Mouse (Mus musculus) erythroid progenitor cell, adult 5-6 weeks (primary cell): ENCODE results near the gene Cacul1. TPM values are rescaled to one million over a fixed set of nuclear protein-coding genes. Genes with fewer than 3 reads are reported as not detected.

Experiments
- ATAC-seq: replicated peaks from 2 replicates; pipeline ENCODE4 v1.8.0; 2016; ENCODE audit warnings: moderate number of reproducible peaks, mild to moderate bottlenecking, moderate TSS enrichment, inconsistent platforms; ENCODE audit not compliant: poor library complexity, low FRiP score, severe bottlenecking
- total RNA-seq, 2 experiments: library from RNA; stranded (forward) in 1 of 2; stranded (reverse) in 1 of 2; fragments of 150-400 nt in 1 of 2; fragments of 186-747, 209-891 nt in 1 of 2; gene quantifications; 2 replicates each; pipeline versions ENCODE4 v1.2.3 to v1.2.4; 2015 to 2017; ENCODE audit warnings: low replicate concordance in 2 of 2

The Cacul1 gene
- total RNA-seq, 2 experiments from 2014 or later, result 6.8 to 24.3 TPM

DNA sequence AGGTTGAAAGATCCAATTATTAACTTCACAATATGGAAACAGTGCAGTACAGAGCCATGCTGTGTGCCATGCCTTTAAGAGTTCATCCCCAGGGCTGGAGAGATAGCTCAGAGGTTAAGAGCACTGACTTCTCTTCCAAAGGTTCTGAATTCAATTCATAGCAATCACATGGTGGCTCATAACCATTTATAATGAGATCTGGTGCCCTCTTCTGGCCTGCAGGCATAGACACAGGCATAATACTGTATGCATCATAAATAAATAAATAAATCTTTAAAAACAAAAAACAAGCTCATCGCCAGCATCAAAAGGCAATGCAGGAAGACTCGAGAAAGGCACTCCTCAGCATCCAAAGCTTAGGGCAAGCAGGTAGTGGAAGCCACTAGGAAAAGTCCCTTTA lies 37.5 kb downstream of the Cacul1 start:
- ATAC-seq, result no peak

DNA sequence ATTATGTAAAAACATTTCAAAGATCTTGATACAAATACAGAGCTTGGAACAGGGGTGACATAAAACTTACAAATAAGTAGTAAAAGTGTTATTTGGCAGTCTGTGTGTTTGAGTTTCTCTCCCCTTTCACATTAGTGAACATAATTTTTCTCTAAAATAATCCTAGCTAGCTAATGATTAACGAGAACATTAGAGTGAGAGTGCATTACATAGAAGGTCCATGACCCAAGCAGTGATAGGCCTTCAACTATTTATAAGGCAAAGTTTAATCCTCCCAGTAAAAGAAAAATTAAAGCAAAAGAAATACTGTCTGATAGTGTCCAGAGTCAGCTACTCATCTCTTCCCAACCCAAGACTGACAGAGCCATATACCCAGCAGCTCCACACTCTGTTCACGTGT lies 48.9 kb downstream of the Cacul1 start:
- no peak for ATAC-seq

- ATAC-seq, result no peak
These were observed 50.7 kb downstream of the Cacul1 start for GRCm38 (mm10) chr19:60530171-60530570.

DNA sequence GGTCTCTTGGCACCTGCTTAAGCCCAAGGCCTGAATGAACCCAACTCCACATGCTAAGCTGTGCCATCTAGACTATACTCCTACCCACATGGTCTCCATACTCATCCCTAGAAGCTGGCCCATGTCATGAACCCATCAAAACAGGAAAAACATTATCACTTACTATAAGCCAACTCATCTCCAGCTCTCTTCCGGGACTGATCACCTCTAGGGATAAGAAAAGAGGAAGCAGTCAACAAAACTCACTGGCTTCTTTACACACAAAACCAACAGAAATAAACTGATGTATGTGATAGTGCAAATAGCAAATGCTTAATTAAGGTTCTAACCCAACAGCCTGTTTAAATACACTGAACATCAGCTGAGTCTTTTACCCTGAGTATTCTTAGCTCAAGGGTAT lies 51.5 kb downstream of the Cacul1 start:
- no peak for ATAC-seq

DNA sequence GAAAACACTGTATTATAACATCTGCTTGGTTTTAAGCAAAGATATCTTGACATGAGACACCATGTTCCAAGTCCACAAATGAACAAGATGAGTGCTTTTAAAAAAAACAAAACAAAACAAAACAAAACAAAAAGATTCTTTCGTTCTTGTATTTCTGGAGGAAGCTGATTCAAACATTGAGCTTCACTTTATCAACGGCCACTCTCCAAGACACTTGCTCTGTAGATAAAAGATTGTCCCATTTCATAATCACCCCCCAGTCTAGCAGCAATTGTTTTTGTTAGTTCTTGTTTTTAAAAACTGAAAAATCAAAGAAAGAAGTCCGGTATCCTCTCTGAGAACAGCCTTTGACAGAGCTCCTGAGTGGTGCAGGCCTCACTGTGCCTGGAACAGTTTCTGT lies 52.2 kb downstream of the Cacul1 start:
- ATAC-seq, result no peak

DNA sequence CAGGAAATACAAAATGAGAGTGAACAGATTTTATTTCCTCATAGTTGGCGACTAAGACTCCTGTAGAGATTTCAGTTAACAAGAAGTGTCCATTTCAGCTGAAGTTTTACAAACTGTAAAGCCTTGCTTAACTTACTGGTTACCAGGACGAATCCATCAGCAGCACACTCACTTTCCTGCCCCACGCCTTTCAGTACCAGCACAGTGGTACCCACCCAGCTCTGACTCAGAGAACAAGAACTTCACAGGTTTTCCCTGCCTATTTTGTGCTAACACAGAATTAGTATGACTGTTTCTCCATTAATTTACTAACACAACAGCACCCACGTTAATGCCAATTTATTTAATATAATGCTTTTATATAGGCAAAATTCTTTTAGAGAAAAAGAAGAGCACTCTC lies 53.9 kb downstream of the Cacul1 start:
- ATAC-seq, result no peak

DNA sequence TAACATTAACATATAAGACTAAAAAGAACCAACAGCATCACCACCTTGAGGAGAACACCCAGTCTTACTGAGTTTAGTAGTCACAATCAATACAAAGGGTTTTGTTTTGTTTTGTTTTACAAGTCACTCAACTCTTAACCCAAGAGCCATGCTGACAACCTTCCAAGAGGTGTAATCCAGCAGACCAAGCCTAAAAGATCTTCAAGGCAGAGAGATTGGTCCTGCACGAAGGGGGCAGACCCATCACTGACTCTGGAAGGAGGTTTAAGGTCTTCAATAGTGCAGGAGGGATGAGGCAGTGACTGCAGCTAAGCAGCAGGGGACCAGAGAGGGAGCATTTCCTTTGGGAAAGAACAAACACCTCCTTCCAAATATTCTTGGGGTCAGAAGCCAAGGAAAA lies 55.7 kb downstream of the Cacul1 start:
- ATAC-seq, result no peak

GRCm38 (mm10) chr19:60524678-60525077 lies 56.1 kb downstream of the Cacul1 start:
- no peak for ATAC-seq

DNA sequence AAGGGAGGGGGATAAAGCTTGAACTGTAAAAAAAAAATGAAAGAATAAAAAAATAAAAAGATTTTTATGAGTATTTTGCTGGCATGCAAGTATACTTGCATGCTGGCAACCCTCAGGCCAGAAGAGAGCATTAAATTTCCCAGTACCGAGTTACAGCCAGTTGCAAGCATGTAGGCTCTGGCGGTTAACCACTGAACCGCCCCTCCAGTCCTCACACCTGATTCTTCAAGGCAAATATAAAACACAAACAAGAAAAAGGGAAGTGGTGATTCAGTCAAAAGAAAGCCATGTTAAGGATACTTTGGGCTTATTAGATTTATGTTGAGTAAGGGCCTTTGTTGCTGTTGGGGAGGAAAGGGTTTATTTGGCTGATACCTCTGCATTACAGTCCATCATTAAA lies 60.7 kb downstream of the Cacul1 start:
- no peak for ATAC-seq

GRCm38 (mm10) chr19:60515064-60515463 lies 65.8 kb downstream of the Cacul1 start:
- no peak for ATAC-seq

GRCm38 (mm10) chr19:60513431-60513830 lies 67.4 kb downstream of the Cacul1 start:
- no peak for ATAC-seq

GRCm38 (mm10) chr19:60500209-60500608 lies 80.6 kb downstream of the Cacul1 start:
- no peak for ATAC-seq

- ATAC-seq, result no peak
These were observed 83.7 kb downstream of the Cacul1 start for GRCm38 (mm10) chr19:60497171-60497570.

DNA sequence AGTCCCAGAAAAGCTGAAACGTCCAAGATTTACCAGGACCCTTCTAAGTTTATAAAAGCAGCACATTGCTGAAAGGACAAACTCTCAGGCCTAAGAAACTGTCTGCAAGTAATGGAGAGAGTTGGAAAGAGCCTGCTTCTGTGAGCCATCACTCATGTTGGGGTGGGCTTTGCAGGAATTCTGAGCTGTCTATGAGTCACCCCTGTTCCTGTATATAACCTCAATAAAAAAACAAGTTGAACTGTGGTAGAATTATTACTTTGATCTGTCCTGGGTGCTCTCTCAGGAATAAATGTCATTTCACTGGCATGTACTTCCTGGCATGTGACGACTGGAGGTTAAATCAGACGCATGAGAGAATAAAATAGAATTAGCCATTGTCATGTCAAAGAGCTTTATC lies 85.1 kb downstream of the Cacul1 start:
- ATAC-seq, result no peak

- ATAC-seq, result no peak
These were observed 91.3 kb downstream of the Cacul1 start for GRCm38 (mm10) chr19:60489566-60489965.

DNA sequence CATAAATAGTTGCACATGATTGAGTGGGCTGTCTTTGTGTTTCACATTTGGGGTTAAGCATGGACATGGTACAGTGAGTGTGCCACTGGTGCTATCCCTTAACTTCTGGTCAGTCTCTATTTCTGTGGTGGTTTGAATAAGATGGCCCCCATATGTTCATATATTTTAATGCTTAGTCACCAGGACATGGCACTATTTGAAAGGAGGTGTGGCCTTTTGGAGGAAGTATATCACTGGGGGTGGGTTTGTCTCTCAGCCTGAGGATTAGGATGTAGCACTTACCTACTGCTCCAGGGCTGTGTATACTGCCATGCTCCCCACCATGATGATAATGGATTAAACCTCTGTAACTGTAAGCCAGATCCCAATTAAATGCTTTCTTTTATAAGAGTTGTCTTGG lies 95.6 kb downstream of the Cacul1 start:
- ATAC-seq, result no peak

DNA sequence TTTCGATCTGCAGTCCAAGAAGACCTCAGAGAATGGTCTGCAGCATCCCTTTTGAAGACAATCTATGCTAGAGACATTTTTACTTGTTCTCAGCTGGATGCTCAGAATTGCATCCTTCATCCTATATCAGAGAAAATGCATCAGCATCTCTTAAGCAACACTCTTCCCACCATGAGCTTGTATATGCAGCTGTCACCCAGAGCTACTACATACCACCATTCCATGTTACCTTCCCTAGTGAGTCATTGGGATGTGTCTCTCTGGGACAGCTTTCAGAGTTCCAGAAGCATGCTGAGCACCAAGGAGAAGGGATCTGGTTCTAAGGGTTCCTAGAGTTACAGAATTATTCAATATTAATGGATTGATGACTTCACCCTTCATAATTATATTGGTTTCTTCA lies 102.0 kb downstream of the Cacul1 start:
- ATAC-seq, result no peak

DNA sequence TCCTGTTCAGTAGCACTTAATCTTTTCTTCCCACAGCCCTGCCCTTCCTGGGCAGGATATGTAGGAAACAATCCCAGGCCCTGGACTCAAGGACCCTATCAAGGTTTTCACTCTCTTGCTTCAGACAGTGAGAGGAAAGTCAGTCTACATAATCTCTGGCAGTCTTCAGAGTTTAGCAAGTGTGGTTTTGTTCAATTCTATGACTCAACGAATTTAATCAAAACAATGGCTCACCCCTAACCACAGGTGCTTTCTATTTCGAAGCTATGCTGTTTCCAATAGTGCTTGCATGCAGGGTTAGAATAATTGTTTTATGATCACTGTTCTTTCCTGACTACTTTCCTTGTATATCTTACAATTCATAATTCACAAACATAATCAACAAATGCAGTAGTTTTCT lies 103.0 kb downstream of the Cacul1 start:
- no peak for ATAC-seq

Other genes starting within 250 kb of the Cacul1 start
- not detected in 2 replicates for gene Prlhr, start 112.7 kb downstream of the Cacul1 start, total RNA-seq (2015; ENCODE audit: low replicate concordance)
- gene Prlhr, start 112.7 kb downstream of the Cacul1 start, total RNA-seq (2017; ENCODE audit: low replicate concordance), result not detected in 2 replicates
- gene Nanos1, start 175.0 kb upstream of the Cacul1 start, total RNA-seq (2015; ENCODE audit: low replicate concordance), result 5.9 and 11.9 TPM in 2 replicates
- gene Nanos1, start 175.0 kb upstream of the Cacul1 start, total RNA-seq (2017; ENCODE audit: low replicate concordance), result 9.9 and 13.9 TPM in 2 replicates
- gene Eif3a, start 209.6 kb upstream of the Cacul1 start, total RNA-seq (2015; ENCODE audit: low replicate concordance), result 139 and 168 TPM in 2 replicates
- 174 and 187 TPM in 2 replicates for gene Eif3a, start 209.6 kb upstream of the Cacul1 start, total RNA-seq (2017; ENCODE audit: low replicate concordance)
- 43.6 and 46.1 TPM in 2 replicates for gene Fam45a, start 230.6 kb upstream of the Cacul1 start, total RNA-seq (2015; ENCODE audit: low replicate concordance)
- gene Fam45a, start 230.6 kb upstream of the Cacul1 start, total RNA-seq (2017; ENCODE audit: low replicate concordance), result 42.8 and 56.5 TPM in 2 replicates